Mouse (Mus musculus): ENCODE results near the gene E130114P18Rik. TPM values are rescaled to one million over a fixed set of nuclear protein-coding genes. Genes with fewer than 3 reads are reported as not detected.

E130114P18Rik gene
- polyA plus RNA-seq, 1 experiment from 2014 or later = 1.6 TPM

DNA sequence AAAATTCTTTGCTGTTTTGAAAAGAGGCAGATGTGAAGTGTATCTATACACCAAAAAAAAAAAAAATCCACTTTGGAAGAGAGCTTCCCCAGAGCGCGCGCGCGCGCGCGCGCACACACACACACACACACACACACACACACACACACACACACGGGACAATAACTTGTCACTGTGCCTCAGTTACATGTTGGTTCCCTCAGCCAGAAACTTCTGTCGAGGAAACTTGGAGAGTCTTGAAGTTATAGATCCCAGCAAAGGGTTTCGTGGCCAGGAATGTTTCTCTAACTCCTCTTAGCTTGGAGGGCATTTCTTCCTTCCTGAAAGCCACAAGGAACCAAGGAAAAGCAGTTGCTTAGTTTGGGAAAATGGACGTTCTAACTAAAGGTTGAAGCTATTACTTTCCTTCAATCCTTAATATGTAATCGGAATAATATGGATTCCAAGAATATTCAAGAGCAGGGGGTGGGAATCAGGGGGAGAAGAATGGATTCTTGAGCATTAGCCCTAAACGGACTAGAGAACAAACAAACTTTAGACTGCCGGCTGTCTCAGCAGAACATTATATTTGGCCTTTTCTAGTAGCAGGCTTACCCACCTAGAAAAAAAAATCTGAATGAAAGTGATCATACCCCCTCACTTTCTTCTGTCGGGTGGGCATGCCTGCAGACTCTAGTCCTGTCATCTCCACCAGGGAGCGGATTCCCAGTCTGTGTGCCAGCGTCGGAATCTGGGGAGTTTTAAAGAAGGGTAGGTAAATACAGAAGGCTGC lies 2.2 kb downstream of the E130114P18Rik start:
- H3K27ac ChIP-seq (ENCODE audit: low read depth, low read length) = no peak overlapping the region; the same call in 1 of the 2 replicates
- H3K9me3 ChIP-seq (ENCODE audit: control insufficient read depth) = no peaks in the 10 kb centered on the region
- H3K27me3 ChIP-seq (replicated peaks; ENCODE audit: control insufficient read depth, insufficient read depth, low read length) = no peaks in the 10 kb centered on the region
- peak overlapping the region; percentile 95 for H3K4me2 ChIP-seq (replicated peaks; ENCODE audit: low read depth)
- TF ChIP-seq CTCF (IDR thresholded peaks at IDR 0.05; ENCODE audit: low read depth) = no peak; the same call in 1 of the 2 replicates
- H3K9ac ChIP-seq (ENCODE audit: low read depth, low read length) = 0 out of 2 replicates have a peak overlapping the region, but pooled peaks have one; percentile 1
- H3K4me1 ChIP-seq (replicated peaks; ENCODE audit: control insufficient read depth, insufficient read depth, low read length) = 0 out of 2 replicates have a peak, but pooled peaks cover 9% of the 10 kb centered on the region
- no peak for ATAC-seq
- no peaks in the 10 kb centered on the region for H3K36me3 ChIP-seq (ENCODE audit: control insufficient read depth, insufficient read depth)
- WGBS = 5% methylated on average over 20 of the region's 20 CpGs
- H3K4me3 ChIP-seq (ENCODE audit: low read depth, low read length) = peak overlapping the region; percentile 94

DNA sequence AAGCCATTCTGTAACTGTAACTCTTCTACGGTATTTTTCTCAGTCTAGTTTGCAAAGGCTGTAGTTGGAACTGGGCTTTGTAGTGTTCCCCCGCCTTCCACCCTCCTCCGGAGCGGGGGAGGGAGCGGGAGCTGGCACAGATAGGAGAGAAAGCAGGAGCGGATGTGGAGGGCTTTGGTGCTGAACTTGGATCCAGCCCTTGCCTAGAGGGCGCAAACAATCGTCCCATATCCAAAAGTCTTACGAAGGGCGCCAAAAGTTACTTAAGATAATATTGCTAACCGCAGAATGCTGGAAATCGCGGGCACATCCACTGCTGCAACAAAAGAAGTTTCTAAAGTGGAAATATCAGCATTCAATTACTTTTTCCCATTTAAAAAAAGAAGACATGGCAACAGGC lies 2.8 kb downstream of the E130114P18Rik start:
- ATAC-seq = no peak
- Histone ChIP-seq H3K4me1 (replicated peaks; ENCODE audit: control insufficient read depth, insufficient read depth, low read length) (0 out of 2 replicates have a peak, but pooled peaks cover 9% of the 10 kb centered on the region), H3K4me3 (ENCODE audit: low read depth, low read length) (peak overlapping the region; percentile 94), H3K4me2 (replicated peaks; ENCODE audit: low read depth) (peak overlapping the region; percentile 95), H3K9ac (ENCODE audit: low read depth, low read length) (0 out of 2 replicates have a peak overlapping the region, but pooled peaks have one; percentile 7), H3K36me3 (ENCODE audit: control insufficient read depth, insufficient read depth) (no peaks in the 10 kb centered on the region), H3K27ac (ENCODE audit: low read depth, low read length) (no peak overlapping the region; the same call in 1 of the 2 replicates), H3K27me3 (replicated peaks; ENCODE audit: control insufficient read depth, insufficient read depth, low read length) (no peaks in the 10 kb centered on the region), H3K9me3 (ENCODE audit: control insufficient read depth) (no peaks in the 10 kb centered on the region)
- under 1% methylated on average over 13 of the region's 13 CpGs for WGBS
- peak; percentile 47 for TF ChIP-seq CTCF (IDR thresholded peaks at IDR 0.05; ENCODE audit: low read depth)

DNA sequence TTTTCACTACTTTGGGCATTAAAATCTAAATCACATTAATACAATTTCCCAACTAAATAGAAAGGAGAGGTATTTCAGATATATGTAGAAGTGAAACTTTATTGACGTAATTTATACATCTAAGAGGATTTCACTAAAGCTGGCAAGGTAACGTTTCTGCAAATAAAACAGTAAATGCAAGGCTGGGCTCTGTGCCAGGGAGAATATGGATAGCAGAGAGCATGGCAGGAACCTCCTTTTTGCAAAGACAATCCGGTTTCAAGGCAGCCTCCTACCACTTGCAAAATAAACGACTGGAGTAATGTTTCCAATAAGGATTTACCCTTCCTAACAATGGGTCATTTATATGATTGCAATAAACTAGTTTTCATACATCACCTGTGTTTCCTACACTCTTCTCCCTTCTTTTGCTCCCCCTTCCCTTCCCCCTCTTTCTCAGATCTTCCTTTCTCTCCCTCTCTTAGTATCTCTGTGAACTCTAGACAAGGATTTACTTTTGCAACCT lies 3.4 kb downstream of the E130114P18Rik start:
- WGBS = 31% methylated on average over 4 of the region's 4 CpGs
- 0 out of 2 replicates have a peak overlapping the region, but pooled peaks have one; percentile 7 for H3K9ac ChIP-seq (ENCODE audit: low read depth, low read length)

DNA sequence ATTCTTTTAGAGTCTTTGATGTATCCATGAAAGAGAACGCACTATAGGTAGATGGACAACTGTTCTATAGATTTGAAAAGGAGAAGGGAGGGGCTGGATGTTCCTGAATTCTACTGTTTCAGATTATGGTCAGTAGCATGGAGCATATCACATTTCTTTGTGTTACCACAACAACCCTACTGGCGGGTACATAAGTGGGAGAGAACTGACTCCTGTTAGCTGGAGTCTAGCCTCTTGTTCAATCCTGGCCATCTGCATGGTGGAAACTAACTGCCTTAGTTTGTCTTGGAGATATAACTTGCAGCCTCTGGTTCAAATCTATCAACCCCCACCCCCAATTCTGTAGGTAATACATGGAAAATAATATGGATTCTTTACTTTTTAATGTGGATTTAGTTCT lies 4.1 kb downstream of the E130114P18Rik start:
- 74% methylated on average over 2 of the region's 2 CpGs for WGBS
- Histone ChIP-seq H3K4me1 (replicated peaks; ENCODE audit: control insufficient read depth, insufficient read depth, low read length) (0 out of 2 replicates have a peak, but pooled peaks cover 9% of the 10 kb centered on the region), H3K9ac (ENCODE audit: low read depth, low read length) (no peak overlapping the region), H3K4me3 (ENCODE audit: low read depth, low read length) (peak overlapping the region; percentile 49; the same call in 1 of the 2 replicates), H3K4me2 (replicated peaks; ENCODE audit: low read depth) (peak overlapping the region; percentile 69), H3K36me3 (ENCODE audit: control insufficient read depth, insufficient read depth) (no peaks in the 10 kb centered on the region), H3K27me3 (replicated peaks; ENCODE audit: control insufficient read depth, insufficient read depth, low read length) (no peaks in the 10 kb centered on the region), H3K27ac (ENCODE audit: low read depth, low read length) (no peak overlapping the region; the same call in 1 of the 2 replicates), H3K9me3 (ENCODE audit: control insufficient read depth) (no peaks in the 10 kb centered on the region)
- no peak for ATAC-seq
- no peak for TF ChIP-seq CTCF (IDR thresholded peaks at IDR 0.05; ENCODE audit: low read depth)

More for the DNA sequence above, 3.4 kb downstream of the E130114P18Rik start:
- Histone ChIP-seq H3K36me3 (ENCODE audit: control insufficient read depth, insufficient read depth) (no peaks in the 10 kb centered on the region), H3K4me3 (ENCODE audit: low read depth, low read length) (peak overlapping the region; percentile 94), H3K4me2 (replicated peaks; ENCODE audit: low read depth) (peak overlapping the region; percentile 95), H3K4me1 (replicated peaks; ENCODE audit: control insufficient read depth, insufficient read depth, low read length) (0 out of 2 replicates have a peak, but pooled peaks cover 9% of the 10 kb centered on the region), H3K9me3 (ENCODE audit: control insufficient read depth) (no peaks in the 10 kb centered on the region), H3K27me3 (replicated peaks; ENCODE audit: control insufficient read depth, insufficient read depth, low read length) (no peaks in the 10 kb centered on the region), H3K27ac (ENCODE audit: low read depth, low read length) (no peak overlapping the region)
- TF ChIP-seq CTCF (IDR thresholded peaks at IDR 0.05; ENCODE audit: low read depth) = no peak
- no peak for ATAC-seq

DNA sequence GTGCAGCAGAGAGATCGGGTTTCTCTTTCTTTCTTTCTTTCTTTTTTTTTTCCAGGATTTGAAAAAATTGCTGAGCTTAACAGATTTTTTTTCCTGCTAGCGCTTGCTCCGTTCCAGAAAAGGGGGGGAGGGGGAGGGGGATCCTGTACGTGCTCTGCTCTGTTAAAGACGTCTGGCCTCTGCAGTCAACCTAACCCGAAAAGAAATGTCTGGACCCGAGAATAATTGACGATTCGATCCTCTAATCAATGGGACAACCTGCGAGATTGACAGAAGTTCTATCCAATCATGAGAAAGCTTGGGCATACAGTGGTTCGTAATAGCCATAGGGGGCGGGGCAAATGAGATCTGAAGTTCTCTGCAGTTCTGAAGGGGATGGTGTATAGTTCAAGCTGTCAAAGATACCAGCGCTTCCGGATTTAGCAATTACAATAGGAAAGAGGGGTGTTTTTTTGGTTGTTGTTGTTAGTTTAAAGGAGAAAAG lies 4.7 kb downstream of the E130114P18Rik start:
- WGBS = under 1% methylated on average over 14 of the region's 14 CpGs
- peak; percentile 80 for ATAC-seq
- Histone ChIP-seq H3K4me2 (replicated peaks; ENCODE audit: low read depth) (peak overlapping the region; percentile 69), H3K27me3 (replicated peaks; ENCODE audit: control insufficient read depth, insufficient read depth, low read length) (no peaks in the 10 kb centered on the region), H3K4me1 (replicated peaks; ENCODE audit: control insufficient read depth, insufficient read depth, low read length) (0 out of 2 replicates have a peak, but pooled peaks cover 9% of the 10 kb centered on the region), H3K4me3 (ENCODE audit: low read depth, low read length) (peak overlapping the region; percentile 49), H3K36me3 (ENCODE audit: control insufficient read depth, insufficient read depth) (no peaks in the 10 kb centered on the region), H3K9ac (ENCODE audit: low read depth, low read length) (no peak overlapping the region), H3K27ac (ENCODE audit: low read depth, low read length) (peak overlapping the region; percentile 91; the same call in 1 of the 2 replicates), H3K9me3 (ENCODE audit: control insufficient read depth) (no peaks in the 10 kb centered on the region)
- TF ChIP-seq CTCF (IDR thresholded peaks at IDR 0.05; ENCODE audit: low read depth) = no peak

DNA sequence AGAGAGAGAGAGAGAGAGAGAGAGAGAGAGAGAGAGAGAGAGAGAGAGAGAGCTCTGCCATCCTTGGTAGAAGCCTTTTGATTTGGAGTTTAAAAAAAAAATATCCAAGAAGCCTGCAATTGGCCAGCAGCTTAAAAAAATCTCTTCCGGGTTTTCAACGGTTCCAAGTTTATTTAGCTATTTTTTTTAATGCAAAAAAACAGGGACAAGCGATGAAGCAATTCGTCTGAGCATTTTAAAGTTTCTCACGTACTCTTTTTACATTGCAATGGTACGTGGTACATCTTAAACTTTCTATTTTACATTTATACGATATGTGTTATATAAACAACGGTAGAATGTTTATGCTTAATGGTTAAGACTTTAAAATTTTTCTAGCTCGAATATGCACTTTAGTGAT lies 5.2 kb downstream of the E130114P18Rik start, which contains the start of gene Nfia:
Gene Nfia, plus strand, starts transcription at position 94 of the 400 bp plus-strand sequence.
- ATAC-seq = no peak
- H3K36me3 ChIP-seq (ENCODE audit: control insufficient read depth, insufficient read depth) = no peaks in the 10 kb centered on the region

More for the DNA sequence above, 5.2 kb downstream of the E130114P18Rik start, which contains the start of gene Nfia:
- no peaks in the 10 kb centered on the region for H3K9me3 ChIP-seq (ENCODE audit: control insufficient read depth)
- H3K4me2 ChIP-seq (replicated peaks; ENCODE audit: low read depth) = peak within 1 kb of the TSS; percentile 69
- H3K9ac ChIP-seq (ENCODE audit: low read depth, low read length) = peak within 1 kb of the TSS; percentile 35
- H3K27ac ChIP-seq (ENCODE audit: low read depth, low read length) = peak within 1 kb of the TSS; percentile 91
- under 1% methylated on average over 9 of the region's 9 CpGs for WGBS
- no peak for TF ChIP-seq CTCF (IDR thresholded peaks at IDR 0.05; ENCODE audit: low read depth)
- H3K4me1 ChIP-seq (replicated peaks; ENCODE audit: control insufficient read depth, insufficient read depth, low read length) = 0 out of 2 replicates have a peak, but pooled peaks cover 9% of the 10 kb centered on the region
- no peaks in the 10 kb centered on the region for H3K27me3 ChIP-seq (replicated peaks; ENCODE audit: control insufficient read depth, insufficient read depth, low read length)
- H3K4me3 ChIP-seq (ENCODE audit: low read depth, low read length) = peak within 1 kb of the TSS; percentile 49
